Mouse (Mus musculus) WW6 (cell line): ENCODE measurements around the gene Ppp1r9b.
"Not testable (repeated sequence)": the region's sequence is repeated elsewhere in the genome, so short reads cannot be mapped to it uniquely, and the experiment has no call there.

ENCODE experiments used
- DNase-seq: peaks from one replicate; pipeline ENCODE4 v3.0.0-alpha.2; 2013; ENCODE audit warnings: low read depth, low spot score

Gene Ppp1r9b

GRCm38 (mm10) chr11:94990749-94991577, at the start of gene Ppp1r9b:
Ppp1r9b (plus strand) TSS chr11:94991035.
- DNase-seq: peak; percentile 87

- no peak for DNase-seq
Observed at GRCm38 (mm10) chr11:94941121-94941520, 49.7 kb upstream of the Ppp1r9b start.

DNA sequence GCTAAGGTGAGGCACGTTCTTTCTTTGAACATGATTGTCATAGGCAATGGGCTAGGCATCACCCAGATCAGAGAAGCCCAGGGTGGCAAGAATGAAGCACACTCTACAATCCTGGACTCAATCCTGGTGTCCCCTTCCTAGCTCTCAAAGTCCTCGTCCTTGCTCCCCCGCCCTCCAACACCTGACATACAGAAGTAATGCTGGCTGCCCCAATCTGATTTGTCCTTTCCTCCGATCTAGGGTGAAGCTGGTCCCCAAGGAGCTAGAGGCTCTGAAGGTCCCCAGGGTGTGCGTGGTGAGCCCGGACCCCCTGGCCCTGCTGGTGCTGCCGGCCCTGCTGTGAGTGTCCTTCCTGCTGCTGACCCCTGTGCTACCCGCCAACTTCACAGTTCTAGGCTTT, 49.1 kb upstream of the Ppp1r9b start:
- DNase-seq: no peak

DNA sequence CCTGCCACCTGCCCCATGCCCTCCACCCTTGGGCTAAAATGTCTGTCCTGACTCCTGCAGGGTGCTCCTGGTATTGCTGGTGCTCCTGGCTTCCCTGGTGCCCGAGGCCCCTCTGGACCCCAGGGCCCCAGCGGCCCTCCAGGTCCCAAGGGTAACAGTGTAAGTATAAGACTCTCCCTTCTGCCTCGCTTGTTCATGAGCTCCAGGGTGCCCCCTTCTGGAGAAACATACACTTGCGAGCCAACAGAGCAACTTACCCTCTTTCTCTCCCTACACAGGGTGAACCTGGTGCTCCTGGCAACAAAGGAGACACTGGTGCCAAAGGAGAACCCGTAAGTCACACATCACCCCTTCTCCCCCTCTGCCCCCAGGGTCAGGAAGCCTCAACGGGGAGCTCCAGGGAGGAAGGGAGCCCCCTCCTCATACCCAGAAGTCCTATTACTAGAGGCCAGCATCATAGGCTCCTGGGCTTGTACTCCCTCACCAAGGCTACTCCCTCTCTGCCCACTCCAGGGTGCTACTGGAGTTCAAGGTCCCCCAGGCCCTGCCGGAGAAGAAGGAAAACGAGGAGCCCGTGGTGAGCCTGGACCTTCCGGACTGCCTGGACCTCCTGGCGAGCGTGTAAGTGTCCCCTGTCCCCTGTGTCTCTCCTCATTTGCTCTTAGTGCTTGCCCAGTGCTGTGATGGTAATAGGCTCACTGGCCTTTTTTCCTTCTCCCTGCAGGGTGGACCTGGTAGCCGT, 48.4 kb upstream of the Ppp1r9b start:
- no peak for DNase-seq

DNA sequence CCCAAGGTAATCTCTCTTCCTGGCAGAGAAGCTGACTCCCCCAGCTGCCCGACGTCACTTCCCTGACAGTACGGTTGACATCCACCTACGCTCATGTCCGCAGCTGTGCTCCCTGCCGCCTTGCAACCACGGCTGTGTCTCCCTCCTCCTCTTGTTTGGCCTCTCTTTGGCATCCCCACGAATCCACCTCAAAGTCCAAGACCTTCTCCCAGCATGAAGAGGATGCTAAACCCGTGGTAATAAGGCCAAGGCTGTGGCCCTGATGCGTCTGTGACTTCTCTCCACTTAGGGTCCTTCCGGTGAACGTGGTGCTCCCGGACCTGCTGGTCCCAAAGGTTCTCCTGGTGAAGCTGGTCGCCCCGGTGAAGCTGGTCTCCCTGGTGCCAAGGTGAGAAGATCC, 47.8 kb upstream of the Ppp1r9b start:
- no peak for DNase-seq

GRCm38 (mm10) chr11:94944295-94944694, 46.5 kb upstream of the Ppp1r9b start:
- DNase-seq: no peak

GRCm38 (mm10) chr11:94945236-94945635, 45.6 kb upstream of the Ppp1r9b start:
- DNase-seq: no peak

DNA sequence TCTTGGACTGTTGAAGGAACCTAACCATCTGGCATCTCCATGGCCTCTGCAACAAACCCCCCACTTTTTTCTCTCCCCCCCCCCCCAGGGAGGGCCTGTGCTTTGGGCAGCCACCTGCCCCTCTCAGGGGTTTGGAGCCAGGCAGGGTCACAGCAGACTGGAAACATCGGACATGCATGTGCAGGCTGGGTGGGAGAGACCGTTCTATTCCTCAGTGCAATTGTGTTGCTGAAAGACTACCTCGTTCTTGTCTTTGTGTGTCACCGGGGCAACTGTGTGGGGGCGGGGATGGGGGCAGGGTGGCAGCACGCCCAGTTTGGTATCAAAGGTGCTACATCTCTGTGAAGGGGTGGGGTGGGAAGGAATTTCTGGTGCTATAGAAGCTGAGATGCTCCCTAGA, 38.7 kb upstream of the Ppp1r9b start:
- DNase-seq: no peak

- DNase-seq: no peak
Observed at GRCm38 (mm10) chr11:94955103-94955502, 35.7 kb upstream of the Ppp1r9b start.

DNA sequence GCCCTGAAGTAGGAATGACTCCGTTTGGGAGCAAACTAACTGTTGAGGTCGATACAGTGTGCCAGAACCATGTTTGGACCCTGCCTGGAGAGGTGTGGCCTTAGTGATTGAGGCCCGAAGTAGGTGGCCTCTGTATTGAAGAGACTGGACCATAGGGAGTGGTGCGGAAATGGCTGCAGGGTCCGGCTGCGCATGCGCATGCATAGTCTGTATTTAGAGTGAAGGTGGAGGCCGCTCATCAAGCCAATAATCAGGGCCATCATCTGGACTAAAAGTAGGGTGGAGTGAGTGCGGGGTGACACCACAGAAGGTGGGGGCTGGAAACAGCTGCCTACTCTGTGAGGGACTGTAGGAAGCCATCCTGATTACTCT, 33.2 kb upstream of the Ppp1r9b start:
- DNase-seq: no peak

DNA sequence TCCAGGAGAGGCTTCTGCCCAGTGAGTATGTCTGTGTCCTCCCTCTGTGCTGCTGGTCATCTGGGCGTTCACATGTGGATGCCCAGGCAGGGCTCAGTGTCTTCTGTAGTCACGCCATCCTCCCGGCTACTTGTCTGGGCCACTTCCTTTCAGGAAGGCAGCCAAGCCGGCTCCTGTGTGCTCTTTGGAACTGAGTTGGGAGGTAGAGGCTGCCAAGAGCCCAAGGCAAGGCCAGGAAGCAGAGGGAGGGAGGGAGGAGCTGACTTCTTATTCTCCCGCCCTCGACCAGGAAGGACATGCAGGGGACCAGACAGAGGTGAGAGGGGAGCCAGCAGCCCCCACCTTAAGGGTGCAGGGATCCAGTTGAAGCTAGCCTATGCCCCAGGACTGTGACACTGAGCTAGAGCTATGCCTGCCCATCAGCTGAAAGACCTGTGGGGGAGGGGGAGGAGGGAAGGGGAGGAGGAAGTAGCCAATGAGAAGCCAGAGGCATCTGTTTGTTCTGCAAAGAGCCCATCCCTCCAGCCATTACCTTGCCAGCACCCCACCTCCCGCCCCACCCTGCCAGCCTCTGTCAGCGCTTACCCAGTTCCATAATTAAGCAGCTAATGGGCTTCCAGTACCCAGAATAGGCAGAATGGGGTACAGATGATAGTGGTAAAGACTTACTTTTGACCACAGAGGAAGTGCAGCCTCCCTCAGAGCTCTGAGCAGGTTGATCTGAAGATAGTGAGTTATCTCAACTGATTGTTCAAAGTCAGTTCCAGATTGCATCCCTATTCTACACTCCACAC, 32.6 kb upstream of the Ppp1r9b start:
- DNase-seq: peak; percentile 80

DNA sequence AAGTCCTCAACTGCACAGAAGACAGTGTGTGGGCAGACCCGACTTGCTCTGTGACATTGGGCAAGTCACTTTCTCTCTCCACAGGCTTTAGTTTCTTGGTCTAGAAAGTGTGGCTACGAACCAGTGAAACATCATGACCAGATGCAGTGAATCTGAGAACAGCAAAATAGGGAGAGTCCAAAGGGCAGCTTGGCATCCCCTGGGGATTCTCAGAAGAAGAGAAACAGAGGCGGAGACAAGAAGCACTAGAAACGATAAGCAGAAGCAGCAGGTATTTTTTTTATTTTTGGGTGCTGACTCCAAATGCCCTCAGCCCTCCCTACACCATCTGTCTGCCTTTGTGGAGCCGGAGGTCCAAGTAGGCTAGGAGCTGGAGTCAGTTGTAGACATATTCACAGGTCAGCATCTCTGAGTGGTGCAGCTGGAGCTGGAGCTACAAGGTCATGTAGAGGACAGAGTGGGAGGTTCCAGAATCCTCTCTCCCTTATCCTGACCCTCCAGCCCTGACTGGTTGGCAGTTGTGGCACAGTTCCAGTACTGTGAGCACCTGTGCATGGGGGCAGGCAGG, 28.2 kb upstream of the Ppp1r9b start:
- DNase-seq: no peak

DNA sequence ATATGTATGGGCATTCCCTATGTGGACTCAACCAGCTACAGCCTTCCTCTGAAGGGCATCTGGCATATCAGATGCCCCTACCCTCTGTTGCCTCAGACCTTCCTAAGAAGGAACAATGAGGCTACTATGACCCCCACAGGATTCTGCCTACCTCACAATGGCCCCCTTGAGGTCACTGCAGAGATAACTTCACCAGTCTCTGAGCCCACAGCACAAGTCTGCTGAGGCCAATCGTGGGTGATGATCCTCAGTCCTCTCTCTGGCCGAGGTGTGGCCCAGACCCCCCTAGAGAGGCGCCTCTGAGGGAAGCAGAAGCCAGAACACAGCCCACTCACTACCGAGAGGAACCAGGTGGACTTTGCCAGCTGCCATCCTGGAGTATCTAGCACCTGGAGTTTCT, 23.4 kb upstream of the Ppp1r9b start, which contains the start of gene Hils1:
TSS of gene Hils1 (plus strand) at position 175 of the 400 bp plus-strand sequence.
- DNase-seq: no peak

DNA sequence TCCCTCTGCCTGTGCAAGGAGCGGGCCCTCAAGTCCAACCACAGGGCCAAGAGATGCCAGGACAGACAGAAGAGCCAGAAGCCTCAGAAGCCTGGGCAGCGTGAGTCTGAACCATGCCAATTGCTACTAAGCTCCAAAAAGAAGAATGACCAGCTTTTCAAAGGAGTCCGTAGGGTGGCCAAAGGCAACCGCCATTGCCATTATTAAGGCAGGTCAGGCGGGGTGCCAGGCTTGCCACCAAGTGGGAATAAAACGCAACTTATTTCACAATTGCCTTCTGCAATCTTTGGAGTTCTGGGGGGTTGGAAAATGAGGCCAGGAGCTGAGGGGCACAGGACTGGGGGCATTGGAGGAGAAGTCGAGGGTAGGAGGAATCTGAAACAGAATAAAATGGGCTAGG, 22.6 kb upstream of the Ppp1r9b start:
- DNase-seq: no peak

- not testable (repeated sequence) for DNase-seq
Observed at GRCm38 (mm10) chr11:94969709-94970108, 21.1 kb upstream of the Ppp1r9b start.

GRCm38 (mm10) chr11:94970210-94970943, 20.5 kb upstream of the Ppp1r9b start:
- no peak for DNase-seq

GRCm38 (mm10) chr11:94971895-94972615, 18.8 kb upstream of the Ppp1r9b start:
- DNase-seq: no peak

GRCm38 (mm10) chr11:94972887-94973286, 17.9 kb upstream of the Ppp1r9b start:
- no peak for DNase-seq

- no peak for DNase-seq
Observed at GRCm38 (mm10) chr11:94973313-94973712, 17.5 kb upstream of the Ppp1r9b start.

DNA sequence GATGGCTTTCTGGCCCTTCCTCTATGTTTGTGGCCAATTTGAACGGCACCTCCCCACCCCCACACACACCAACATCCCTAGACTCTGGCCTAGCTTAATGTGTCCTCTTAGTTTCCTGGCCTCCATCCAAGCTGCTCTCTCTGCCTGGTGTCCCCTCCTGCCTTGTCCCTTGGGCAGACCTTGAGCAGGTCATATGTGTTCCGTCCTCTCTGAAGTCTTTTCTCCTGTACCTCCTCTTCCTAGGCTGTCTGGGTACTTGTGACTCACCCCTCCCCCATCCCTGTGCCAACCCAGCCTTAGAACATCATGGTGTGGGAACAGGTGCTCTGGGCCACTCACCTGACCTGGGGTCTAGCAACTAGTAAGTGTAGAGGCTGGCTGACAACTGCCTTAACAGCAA, 15.9 kb upstream of the Ppp1r9b start:
- no peak for DNase-seq
